ENCODE assay signal across 20 mouse cellular contexts in genomic region chr3:140875500-140876200, GRCm38 (mm10).
DNase-seq lines count a peak whose midpoint lies in the region; ATAC-seq and TF ChIP-seq lines count a peak whose summit lies in the region.
"Had no signal": no experiment of that assay in that cellular context is flagged by ENCODE, and none has a peak within 500 bp of the region (broad histone marks: within the 10 kb centered on the region; RNA-seq: fewer than 3 reads in every experiment).

No protein-coding gene starts in this region.

- no peak overlapping the region for H3K27ac ChIP-seq in liver, embryonic 11.5 days (ENCODE audit: low read depth, low read length)
- H3K27ac ChIP-seq in liver, embryonic 14.5 days, result no peak overlapping the region
- H3K27ac ChIP-seq: embryonic facial prominence, embryonic 15.5 days; forebrain, embryonic 10.5 days; heart, embryonic 13.5 days; hindbrain, embryonic 15.5 days had no signal

- H3K9ac ChIP-seq in liver, embryonic 11.5 days (ENCODE audit: low read depth, low read length), result no peak overlapping the region
- no peak overlapping the region for H3K9ac ChIP-seq in liver, embryonic 14.5 days (replicated peaks)
- H3K9ac ChIP-seq: embryonic facial prominence, embryonic 15.5 days; heart, embryonic 13.5 days; hindbrain, embryonic 15.5 days had no signal

- H3K27me3 ChIP-seq in liver, embryonic 11.5 days (replicated peaks; ENCODE audit: control insufficient read depth, insufficient read depth, low read length), result no peaks in the 10 kb centered on the region
- H3K27me3 ChIP-seq in liver, embryonic 14.5 days (ENCODE audit: control insufficient read depth, insufficient read depth, low read length), result no peaks in the 10 kb centered on the region
- H3K27me3 ChIP-seq: embryonic facial prominence, embryonic 15.5 days; heart, embryonic 13.5 days; hindbrain, embryonic 15.5 days had no signal

- ATAC-seq in liver, embryonic 11.5 days (replicated peaks; ENCODE audit: low FRiP score), result peak; percentile 60
- ATAC-seq in liver, embryonic 14.5 days (ENCODE audit: insufficient read depth), result 0 out of 2 replicates have a peak, but pooled peaks have one; percentile 47
- peak; percentile 61 for ATAC-seq in megakaryocyte progenitor cell, adult 5-6 weeks (replicated peaks; ENCODE audit: poor library complexity)
- ATAC-seq: forebrain, embryonic 14.5 days had no signal

- no peak for TF ChIP-seq EP300 in liver, embryonic 14.5 days (IDR thresholded peaks at IDR 0.05; ENCODE audit: low read depth)

- H3K9me3 ChIP-seq in liver, embryonic 11.5 days (ENCODE audit: control insufficient read depth, low read length), result no peaks in the 10 kb centered on the region
- no peaks in the 10 kb centered on the region for H3K9me3 ChIP-seq in liver, embryonic 14.5 days (ENCODE audit: control insufficient read depth, low read length)
- H3K9me3 ChIP-seq: embryonic facial prominence, embryonic 15.5 days; forebrain, embryonic 10.5 days; heart, embryonic 13.5 days; hindbrain, embryonic 15.5 days had no signal

- no peak for DNase-seq in liver, embryonic 11.5 days (ENCODE audit: low spot score)
- DNase-seq in liver (no peak), MEL-GATA-1-ER (ENCODE audit: extremely low read depth, low read depth) (peak; percentile 75)
- no peak for DNase-seq in liver, embryonic 14.5 days (ENCODE audit: low read depth in 3 of 3, low spot score in 3 of 3)
- DNase-seq in layer of hippocampus, adult 9-11 months, result no peak
- DNase-seq in urinary bladder, postnatal 36 days (ENCODE audit: low spot score in 2 of 2), result no peak
- no peak for DNase-seq in ovary, postnatal 14 days (ENCODE audit: low spot score)
- DNase-seq: adrenal gland, postnatal 10 days; cerebellum, adult 11-12 months; cerebellum, adult 9-10 months; cerebellum, postnatal 25 days; gastrocnemius, postnatal 36 days; heart, postnatal 36 days had no signal

- H3K4me1 ChIP-seq in liver, embryonic 11.5 days (replicated peaks; ENCODE audit: control insufficient read depth, insufficient read depth, low read length), result no peaks in the 10 kb centered on the region
- 0 out of 4 replicates have a peak, but pooled peaks cover 0 to 2% of the 10 kb centered on the region in 2 experiments for H3K4me1 ChIP-seq in liver, embryonic 14.5 days (replicated peaks; ENCODE audit: control insufficient read depth in 2 of 2, insufficient read depth in 2 of 2, low read length in 1 of 2)
- H3K4me1 ChIP-seq: embryonic facial prominence, embryonic 15.5 days; forebrain, embryonic 10.5 days; heart, embryonic 13.5 days; hindbrain, embryonic 15.5 days had no signal

- no peak overlapping the region for H3K4me2 ChIP-seq in liver, embryonic 11.5 days
- H3K4me2 ChIP-seq in liver, embryonic 14.5 days (ENCODE audit: low read depth), result no peak overlapping the region
- H3K4me2 ChIP-seq: embryonic facial prominence, embryonic 15.5 days; heart, embryonic 13.5 days; hindbrain, embryonic 15.5 days had no signal

- no peak overlapping the region for H3K4me3 ChIP-seq in liver, embryonic 11.5 days (ENCODE audit: low read depth, low read length)
- H3K4me3 ChIP-seq in liver, embryonic 14.5 days (ENCODE audit: insufficient read depth in 1 of 2, low read depth in 2 of 2, low read length in 2 of 2), result no peak overlapping the region
- H3K4me3 ChIP-seq: embryonic facial prominence, embryonic 15.5 days; erythroblast, embryonic 14.5 days; forebrain, embryonic 10.5 days; heart, embryonic 13.5 days; hindbrain, embryonic 15.5 days had no signal

- WGBS in liver, embryonic 11.5 days, result 46% methylated on average over 4 of the region's 4 CpGs
- 20% methylated on average over 4 of the region's 4 CpGs for WGBS in liver, embryonic 14.5 days (ENCODE audit: insufficient replicate concordance)

- no peaks in the 10 kb centered on the region for H3K36me3 ChIP-seq in liver, embryonic 11.5 days (ENCODE audit: control insufficient read depth, insufficient read depth, low read length)
- no peaks in the 10 kb centered on the region for H3K36me3 ChIP-seq in liver, embryonic 14.5 days (replicated peaks; ENCODE audit: control insufficient read depth, insufficient read depth, low read depth)
- H3K36me3 ChIP-seq: embryonic facial prominence, embryonic 15.5 days; forebrain, embryonic 10.5 days; heart, embryonic 13.5 days; hindbrain, embryonic 15.5 days had no signal

- TF ChIP-seq CTCF in liver, embryonic 14.5 days (IDR thresholded peaks at IDR 0.05; ENCODE audit: low read depth), result no peak
